Mouse (Mus musculus): ENCODE data around the gene Epb41. TPM values are rescaled to one million over a fixed set of nuclear protein-coding genes. Genes with fewer than 3 reads are reported as not detected.

Gene Epb41
- polyA plus RNA-seq, 1 experiment from 2014 or later = 232 TPM

DNA sequence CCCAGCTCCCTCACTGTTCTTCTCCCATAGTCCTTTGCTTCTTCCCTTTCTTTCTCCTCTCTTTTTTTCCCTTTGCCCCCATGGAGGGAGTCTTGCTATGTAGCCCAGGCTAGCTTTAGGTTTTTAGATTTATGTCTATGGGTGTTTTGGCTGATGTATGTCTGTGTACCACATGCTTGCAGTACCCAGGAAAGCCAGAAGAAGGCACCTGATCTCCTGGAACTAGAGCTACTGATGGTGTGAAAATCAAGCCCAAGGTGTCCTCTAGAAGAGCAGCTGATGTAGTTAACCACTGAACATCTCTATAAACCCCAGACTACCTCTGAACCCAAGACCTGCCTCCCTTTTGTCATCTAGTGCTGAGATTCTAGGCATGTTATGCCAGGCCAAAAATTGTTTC is 93.4 kb downstream of the Epb41 start:
- no peaks in the 10 kb centered on the region for H3K27me3 ChIP-seq (ENCODE audit: control insufficient read depth, insufficient read depth, low read depth, low read length)
- no peak overlapping the region for H3K4me2 ChIP-seq (ENCODE audit: low read depth, low read length)
- H3K9ac ChIP-seq (ENCODE audit: low read depth, low read length) = no peak overlapping the region
- H3K36me3 ChIP-seq (ENCODE audit: control insufficient read depth, insufficient read depth) = peaks cover 81% of the 10 kb centered on the region
- ATAC-seq (ENCODE audit: low read depth) = no peak
- H3K27ac ChIP-seq (ENCODE audit: low read length) = no peak overlapping the region
- H3K9me3 ChIP-seq (replicated peaks; ENCODE audit: control insufficient read depth, low read length) = no peaks in the 10 kb centered on the region
- H3K4me3 ChIP-seq (ENCODE audit: low read depth, low read length) = no peak overlapping the region
- no peaks in the 10 kb centered on the region for H3K4me1 ChIP-seq (ENCODE audit: control insufficient read depth, low read depth, low read length)

- H3K27ac ChIP-seq (ENCODE audit: low read length) = peak overlapping the region; percentile 42; the same call in 1 of the 2 replicates
- no peak overlapping the region for H3K4me2 ChIP-seq (ENCODE audit: low read depth, low read length)
- H3K27me3 ChIP-seq (ENCODE audit: control insufficient read depth, insufficient read depth, low read depth, low read length) = no peaks in the 10 kb centered on the region
- peaks cover 88% of the 10 kb centered on the region for H3K36me3 ChIP-seq (ENCODE audit: control insufficient read depth, insufficient read depth)
- 22% methylated on average over 4 of the region's 4 CpGs for WGBS (ENCODE audit: insufficient replicate concordance)
- no peaks in the 10 kb centered on the region for H3K9me3 ChIP-seq (replicated peaks; ENCODE audit: control insufficient read depth, low read length)
- peak; percentile 69 for ATAC-seq (ENCODE audit: low read depth)
- no peaks in the 10 kb centered on the region for H3K4me1 ChIP-seq (ENCODE audit: control insufficient read depth, low read depth, low read length)
- no peak overlapping the region for H3K4me3 ChIP-seq (ENCODE audit: low read depth, low read length)
- no peak overlapping the region for H3K9ac ChIP-seq (ENCODE audit: low read depth, low read length)
These were observed 97.9 kb downstream of the Epb41 start for GRCm38 (mm10) chr4:131977201-131977600.

GRCm38 (mm10) chr4:131970244-131970853 is 104.8 kb downstream of the Epb41 start:
- H3K9ac ChIP-seq (ENCODE audit: low read depth, low read length) = no peak overlapping the region
- ATAC-seq (ENCODE audit: low read depth) = no peak
- no peak overlapping the region for H3K27ac ChIP-seq (ENCODE audit: low read length)
- no peak overlapping the region for H3K4me3 ChIP-seq (ENCODE audit: low read depth, low read length)
- no peaks in the 10 kb centered on the region for H3K27me3 ChIP-seq (ENCODE audit: control insufficient read depth, insufficient read depth, low read depth, low read length)
- no peaks in the 10 kb centered on the region for H3K4me1 ChIP-seq (ENCODE audit: control insufficient read depth, low read depth, low read length)
- H3K4me2 ChIP-seq (ENCODE audit: low read depth, low read length) = no peak overlapping the region
- WGBS (ENCODE audit: insufficient replicate concordance) = 88% methylated on average over 7 of the region's 7 CpGs
- H3K36me3 ChIP-seq (ENCODE audit: control insufficient read depth, insufficient read depth) = peaks cover 94% of the 10 kb centered on the region
- no peaks in the 10 kb centered on the region for H3K9me3 ChIP-seq (replicated peaks; ENCODE audit: control insufficient read depth, low read length)

DNA sequence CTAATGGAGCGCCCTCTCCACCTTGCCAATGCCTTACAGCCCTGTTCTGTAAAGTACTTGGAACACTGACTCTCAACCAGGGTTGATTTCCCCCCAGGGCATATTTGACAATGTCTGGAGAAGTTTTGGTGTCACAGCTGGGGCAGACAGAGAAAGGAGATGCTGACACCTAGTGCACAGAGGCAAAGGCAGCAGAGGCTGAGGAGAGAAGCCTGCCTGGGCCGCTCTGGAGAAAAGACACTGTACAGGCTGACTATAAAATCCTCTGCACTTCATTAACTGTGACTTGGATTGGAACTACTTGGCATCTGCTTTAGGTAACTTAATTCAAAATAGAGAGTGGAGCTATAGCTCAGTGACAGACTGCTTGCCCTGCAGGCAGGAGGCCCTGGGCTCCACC is 106.2 kb downstream of the Epb41 start:
- no peaks in the 10 kb centered on the region for H3K27me3 ChIP-seq (ENCODE audit: control insufficient read depth, insufficient read depth, low read depth, low read length)
- H3K9ac ChIP-seq (ENCODE audit: low read depth, low read length) = no peak overlapping the region
- H3K9me3 ChIP-seq (replicated peaks; ENCODE audit: control insufficient read depth, low read length) = no peaks in the 10 kb centered on the region
- H3K4me1 ChIP-seq (ENCODE audit: control insufficient read depth, low read depth, low read length) = no peaks in the 10 kb centered on the region
- H3K27ac ChIP-seq (ENCODE audit: low read length) = no peak overlapping the region
- no peak overlapping the region for H3K4me3 ChIP-seq (ENCODE audit: low read depth, low read length)
- no peak overlapping the region for H3K4me2 ChIP-seq (ENCODE audit: low read depth, low read length)
- WGBS (ENCODE audit: insufficient replicate concordance) = 94% methylated on average over 2 of the region's 2 CpGs
- peaks cover 94% of the 10 kb centered on the region for H3K36me3 ChIP-seq (ENCODE audit: control insufficient read depth, insufficient read depth)
- ATAC-seq (ENCODE audit: low read depth) = no peak

DNA sequence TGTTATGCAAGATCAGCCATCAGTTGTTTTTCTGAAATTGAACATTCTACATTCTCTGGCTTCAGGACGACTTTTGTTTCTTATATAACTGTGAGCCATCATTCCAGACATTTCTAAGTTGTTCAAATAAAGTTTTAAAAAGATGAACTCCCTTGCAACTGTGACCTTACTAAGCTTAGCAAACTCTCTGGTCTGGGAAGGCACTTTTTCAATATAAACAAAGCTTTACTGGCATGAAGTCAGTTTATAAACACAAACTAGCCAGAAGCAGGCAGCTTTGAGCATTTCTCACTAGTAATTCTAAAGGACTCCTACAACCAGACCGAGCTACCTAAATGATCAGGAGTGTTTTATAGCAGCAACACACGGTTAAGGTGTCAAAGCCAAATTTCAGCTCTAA is 118.0 kb downstream of the Epb41 start:
- no peak overlapping the region for H3K27ac ChIP-seq (ENCODE audit: low read length)
- no peak overlapping the region for H3K4me2 ChIP-seq (ENCODE audit: low read depth, low read length)
- H3K27me3 ChIP-seq (ENCODE audit: control insufficient read depth, insufficient read depth, low read depth, low read length) = no peaks in the 10 kb centered on the region
- no peaks in the 10 kb centered on the region for H3K4me1 ChIP-seq (ENCODE audit: control insufficient read depth, low read depth, low read length)
- ATAC-seq (ENCODE audit: low read depth) = no peak
- no peak overlapping the region for H3K9ac ChIP-seq (ENCODE audit: low read depth, low read length)
- 83% methylated on average over 3 of the region's 3 CpGs for WGBS (ENCODE audit: insufficient replicate concordance)
- H3K9me3 ChIP-seq (replicated peaks; ENCODE audit: control insufficient read depth, low read length) = no peaks in the 10 kb centered on the region
- no peak overlapping the region for H3K4me3 ChIP-seq (ENCODE audit: low read depth, low read length)
- H3K36me3 ChIP-seq (ENCODE audit: control insufficient read depth, insufficient read depth) = peaks cover 79% of the 10 kb centered on the region

GRCm38 (mm10) chr4:131950657-131951056 is 124.5 kb downstream of the Epb41 start:
- H3K36me3 ChIP-seq (ENCODE audit: control insufficient read depth, insufficient read depth) = peaks cover 57% of the 10 kb centered on the region
- H3K9ac ChIP-seq (ENCODE audit: low read depth, low read length) = no peak overlapping the region
- no peak overlapping the region for H3K4me2 ChIP-seq (ENCODE audit: low read depth, low read length)
- H3K4me1 ChIP-seq (ENCODE audit: control insufficient read depth, low read depth, low read length) = no peaks in the 10 kb centered on the region
- H3K27me3 ChIP-seq (ENCODE audit: control insufficient read depth, insufficient read depth, low read depth, low read length) = no peaks in the 10 kb centered on the region
- no peak overlapping the region for H3K4me3 ChIP-seq (ENCODE audit: low read depth, low read length)
- no peak for ATAC-seq (ENCODE audit: low read depth)
- H3K27ac ChIP-seq (ENCODE audit: low read length) = no peak overlapping the region
- H3K9me3 ChIP-seq (replicated peaks; ENCODE audit: control insufficient read depth, low read length) = no peaks in the 10 kb centered on the region
- WGBS (ENCODE audit: insufficient replicate concordance) = 76% methylated on average over 8 of the region's 8 CpGs

GRCm38 (mm10) chr4:131949903-131950302 is 125.2 kb downstream of the Epb41 start:
- Histone ChIP-seq H3K9ac (ENCODE audit: low read depth, low read length) (no peak overlapping the region), H3K9me3 (replicated peaks; ENCODE audit: control insufficient read depth, low read length) (no peaks in the 10 kb centered on the region), H3K27ac (ENCODE audit: low read length) (no peak overlapping the region), H3K4me3 (ENCODE audit: low read depth, low read length) (no peak overlapping the region), H3K4me1 (ENCODE audit: control insufficient read depth, low read depth, low read length) (no peaks in the 10 kb centered on the region), H3K36me3 (ENCODE audit: control insufficient read depth, insufficient read depth) (peaks cover 56% of the 10 kb centered on the region), H3K4me2 (ENCODE audit: low read depth, low read length) (no peak overlapping the region), H3K27me3 (ENCODE audit: control insufficient read depth, insufficient read depth, low read depth, low read length) (no peaks in the 10 kb centered on the region)
- 76% methylated on average over 5 of the region's 5 CpGs for WGBS (ENCODE audit: insufficient replicate concordance)
- ATAC-seq (ENCODE audit: low read depth) = no peak

GRCm38 (mm10) chr4:131947848-131948247 is 127.3 kb downstream of the Epb41 start:
- Histone ChIP-seq H3K9ac (ENCODE audit: low read depth, low read length) (no peak overlapping the region), H3K9me3 (replicated peaks; ENCODE audit: control insufficient read depth, low read length) (no peaks in the 10 kb centered on the region), H3K27me3 (ENCODE audit: control insufficient read depth, insufficient read depth, low read depth, low read length) (no peaks in the 10 kb centered on the region), H3K27ac (ENCODE audit: low read length) (no peak overlapping the region), H3K4me3 (ENCODE audit: low read depth, low read length) (no peak overlapping the region), H3K36me3 (ENCODE audit: control insufficient read depth, insufficient read depth) (peaks cover 48% of the 10 kb centered on the region), H3K4me2 (ENCODE audit: low read depth, low read length) (no peak overlapping the region), H3K4me1 (ENCODE audit: control insufficient read depth, low read depth, low read length) (no peaks in the 10 kb centered on the region)
- 89% methylated on average over 11 of the region's 11 CpGs for WGBS (ENCODE audit: insufficient replicate concordance)
- no peak for ATAC-seq (ENCODE audit: low read depth)

DNA sequence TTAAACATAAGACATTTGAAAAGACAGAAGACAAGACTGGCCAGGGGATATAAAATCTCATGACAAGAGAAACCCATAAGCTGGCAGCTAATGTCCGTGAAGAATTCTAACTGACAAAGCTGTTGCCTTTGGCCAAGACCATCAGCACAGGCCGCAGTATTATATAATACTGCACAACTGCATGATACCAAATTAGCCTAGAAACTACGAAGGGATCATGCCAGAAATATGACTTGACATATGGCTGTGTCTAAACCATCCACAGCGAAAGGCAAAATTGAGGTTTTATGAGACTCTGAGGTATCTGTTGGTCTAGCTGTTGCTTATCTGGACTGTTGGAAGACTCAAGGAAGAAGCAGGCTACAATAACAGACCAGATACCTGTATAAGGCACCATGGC is 134.3 kb downstream of the Epb41 start:
- no peak overlapping the region for H3K27ac ChIP-seq (ENCODE audit: low read length)
- ATAC-seq (ENCODE audit: low read depth) = no peak
- H3K36me3 ChIP-seq (ENCODE audit: control insufficient read depth, insufficient read depth) = peaks cover 63% of the 10 kb centered on the region
- H3K4me3 ChIP-seq (ENCODE audit: low read depth, low read length) = no peak overlapping the region
- no peaks in the 10 kb centered on the region; the same call in 1 of the 2 replicates for H3K4me1 ChIP-seq (ENCODE audit: control insufficient read depth, low read depth, low read length)
- H3K9ac ChIP-seq (ENCODE audit: low read depth, low read length) = no peak overlapping the region
- WGBS (ENCODE audit: insufficient replicate concordance) = 95% methylated on average over 4 of the region's 4 CpGs
- H3K27me3 ChIP-seq (ENCODE audit: control insufficient read depth, insufficient read depth, low read depth, low read length) = no peaks in the 10 kb centered on the region
- no peaks in the 10 kb centered on the region for H3K9me3 ChIP-seq (replicated peaks; ENCODE audit: control insufficient read depth, low read length)
- H3K4me2 ChIP-seq (ENCODE audit: low read depth, low read length) = no peak overlapping the region

All from liver, embryonic 16.5 days (tissue).